In the genomic region with DNA sequence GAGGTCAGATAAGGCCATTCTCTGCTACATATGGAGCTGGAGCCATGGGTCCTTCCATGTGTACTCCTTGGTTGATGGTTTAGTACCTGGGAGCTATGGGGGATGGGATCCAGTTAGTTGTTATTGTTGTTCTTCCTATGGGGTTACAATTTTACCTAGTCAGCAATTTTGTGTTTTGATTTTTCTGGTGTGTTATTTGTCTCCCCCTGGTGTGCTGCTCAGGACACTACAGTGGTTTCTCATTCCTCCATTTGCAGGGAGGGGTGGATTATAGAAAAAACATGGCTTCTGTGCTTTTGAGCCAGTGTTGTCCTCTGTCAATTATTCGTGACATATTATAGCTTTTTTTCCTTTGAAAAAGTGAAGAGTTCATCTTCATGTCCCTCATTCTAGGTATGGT, we compare ENCODE assay signal across 11 mouse cellular contexts. TPM values are rescaled to one million over a fixed set of nuclear protein-coding genes. Genes with fewer than 3 reads are reported as not detected.
DNase-seq lines count a peak whose midpoint lies in the region; ATAC-seq lines count a peak whose summit lies in the region.
"Had no signal": no experiment of that assay in that cellular context is flagged by ENCODE, and none has a peak within 500 bp of the region (broad histone marks: within the 10 kb centered on the region; RNA-seq: fewer than 3 reads in every experiment).

No protein-coding gene starts in this region.

- H3K27ac ChIP-seq in heart, embryonic 12.5 days (ENCODE audit: poor library complexity, severe bottlenecking), result no peak overlapping the region
- H3K27ac ChIP-seq: liver, embryonic 15.5 days had no signal

- H3K4me1 ChIP-seq in heart, embryonic 12.5 days (replicated peaks), result no peaks in the 10 kb centered on the region
- H3K4me1 ChIP-seq: liver, embryonic 15.5 days had no signal

- no peaks in the 10 kb centered on the region for H3K9me3 ChIP-seq in heart, embryonic 12.5 days (replicated peaks)
- H3K9me3 ChIP-seq: liver, embryonic 15.5 days had no signal

- no peaks in the 10 kb centered on the region for H3K27me3 ChIP-seq in heart, embryonic 12.5 days (replicated peaks)
- H3K27me3 ChIP-seq: liver, embryonic 15.5 days had no signal

- H3K4me2 ChIP-seq in heart, embryonic 12.5 days, result no peak overlapping the region
- H3K4me2 ChIP-seq: heart, embryonic 11.5 days; liver, embryonic 15.5 days had no signal

- no peak for ATAC-seq in heart, embryonic 12.5 days (ENCODE audit: insufficient number of reproducible peaks, low FRiP score)
- peak; percentile 69 for ATAC-seq in CD4-positive, CD25-positive, alpha-beta regulatory T cell, adult 4 months
- ATAC-seq in inflammation-experienced regulatory T-cells, adult 6 months, result peak; percentile 32

- H3K4me3 ChIP-seq in heart, embryonic 12.5 days, result no peak overlapping the region
- H3K4me3 ChIP-seq: liver, embryonic 15.5 days had no signal

- 52% methylated on average over 1 of the region's 1 CpGs for WGBS in heart, embryonic 12.5 days

- peak; percentile 6 for DNase-seq in heart, postnatal 4 days
- peak; percentile 17 for DNase-seq in A20 (ENCODE audit: low read depth, low spot score)
- DNase-seq in urinary bladder, postnatal 14 days (ENCODE audit: low spot score), result no peak
- DNase-seq in lung, postnatal 14 days, result no peak
- DNase-seq: kidney, adult 11 months; right cerebral cortex, postnatal 25 days had no signal

- no peak overlapping the region for H3K9ac ChIP-seq in heart, embryonic 12.5 days
- H3K9ac ChIP-seq: liver, embryonic 15.5 days had no signal

- H3K36me3 ChIP-seq in heart, embryonic 12.5 days, result no peaks in the 10 kb centered on the region
- H3K36me3 ChIP-seq: liver, embryonic 15.5 days had no signal

RNA-seq across cellular contexts. Expression of a gene that starts 38.7 kb away (rescaled TPM):
- 100 to 1,000 TPM; 124 to 144 TPM for total RNA-seq in heart, postnatal 4 days (2021)
- polyA plus RNA-seq in heart, embryonic 12.5 days (2016; fragmentation: Nextera tagmentation; extraction: Ambion mirVana), result 66.3 and 70.2 TPM in 2 replicates
- polyA plus RNA-seq in CD4-positive, CD25-positive, alpha-beta regulatory T cell, adult 4 months (2017; shearing (Covaris generic)), result 1 to 10 TPM; 9.1 TPM
- 10 to 100 TPM in 2 of 3 experiments, 1 to 10 TPM in 1; 7.0 to 13.6 (median 13.4) TPM for polyA plus RNA-seq in inflammation-experienced regulatory T-cells, adult 6 months (2017; shearing (Covaris generic))

Comparison
In these comparisons a context has a peak if more than half of its experiments do, and no peak if none do; other contexts are left out.
1. DNase-seq: peak in heart, postnatal 4 days (single experiment) and A20 (single experiment); none in urinary bladder, postnatal 14 days (single experiment) and lung, postnatal 14 days (single experiment).